Mouse (Mus musculus) liver, postnatal 0 days (tissue): ENCODE results near the gene Rpl35a. TPM values are rescaled to one million over a fixed set of nuclear protein-coding genes. Genes with fewer than 3 reads are reported as not detected.

Experiments used
- ATAC-seq: fragments of 200-750 bp; cut with Nextera tagmentation; 2 replicates; pipeline ENCODE4 v1.8.0; 2017; ENCODE audit warnings: mild to moderate bottlenecking, moderate library complexity
- DNase-seq: peaks from one replicate; pipeline ENCODE4 v3.0.0-alpha.2; 2016
- H3K27ac ChIP-seq: fragments of 300-500 bp; sonication (generic); 2 replicates; pipeline ENCODE4 v1.5.1; 2014; ENCODE audit warnings: antibody characterized with exemption, moderate library complexity, mild to moderate bottlenecking, low read depth
- H3K27me3 ChIP-seq: fragments of 300-500 bp; sonication (generic); 2 replicates; pipeline ENCODE4 v1.6.1; 2014; ENCODE audit warnings: low read length, control low read depth, mixed read lengths; ENCODE audit not compliant: insufficient read depth
- H3K36me3 ChIP-seq: fragments of 300-500 bp; sonication (generic); replicated peaks from 2 replicates; pipeline ENCODE4 v1.6.1; 2014; ENCODE audit warnings: mild to moderate bottlenecking, control low read depth, low read length, moderate library complexity, mixed read lengths; ENCODE audit not compliant: insufficient read depth
- H3K4me1 ChIP-seq: fragments of 300-500 bp; sonication (generic); 2 replicates; pipeline ENCODE4 v1.6.1; 2014; ENCODE audit warnings: antibody characterized with exemption, mild to moderate bottlenecking, control low read depth; ENCODE audit not compliant: insufficient read depth
- H3K4me2 ChIP-seq: fragments of 300-500 bp; sonication (generic); 2 replicates; pipeline ENCODE4 v1.6.1; 2014; ENCODE audit warnings: low read depth, mild to moderate bottlenecking, low read length, moderate library complexity, mixed read lengths
- H3K4me3 ChIP-seq: fragments of 300-500 bp; sonication (generic); 2 replicates; pipeline ENCODE4 v1.5.1; 2014; ENCODE audit warnings: low read depth, low read length
- H3K9ac ChIP-seq: fragments of 300-500 bp; sonication (generic); replicated peaks from 2 replicates; pipeline ENCODE4 v1.6.1; 2014; ENCODE audit warnings: mild to moderate bottlenecking, moderate library complexity
- H3K9me3 ChIP-seq: fragments of 300-500 bp; sonication (generic); 2 replicates; pipeline ENCODE4 v1.6.1; 2016; ENCODE audit warnings: mild to moderate bottlenecking, control low read depth, low read length, mixed read lengths
- CTCF ChIP-seq: sonication (generic); IDR thresholded peaks from 2 replicates; pipeline ENCODE4 v1.5.1; 2016; ENCODE audit warnings: antibody characterized with exemption, low read depth
- EP300 ChIP-seq: IDR thresholded peaks from 2 replicates; pipeline ENCODE4 v1.6.1; 2016; ENCODE audit warnings: antibody characterized with exemption, low read depth, mild to moderate bottlenecking
- WGBS: fragments of 180-500 bp; shearing (Covaris S2); extraction: QIAGEN DNeasy Blood & Tissue Kit; methylation state at CpG from one replicate; pipeline ENCODE4 v1.1.7; 2014; ENCODE audit not compliant: insufficient replicate concordance; 5-methylcytosine and 5-hydroxymethylcytosine counted together
- polyA plus RNA-seq: library from polyadenylated mRNA; unstranded; fragments of >200 nt; fragmentation: Nextera tagmentation; extraction: Ambion mirVana; gene quantifications from 2 replicates; pipeline ENCODE4 v1.2.1, GENCODE M21; 2015

Gene Rpl35a
- 574 and 584 TPM in 2 replicates for polyA plus RNA-seq

GRCm38 (mm10) chr16:33056095-33056785 is at the start of gene Rpl35a, which contains the start of gene Iqcg:
Rpl35a (plus strand) TSS chr16:33056453.
Iqcg (minus strand) TSS chr16:33056218.
- Histone ChIP-seq H3K27me3 (no peaks in the 10 kb centered on the region), H3K36me3 (peaks cover 31% of the 10 kb centered on the region), H3K4me2 (peak within 1 kb of the TSS; percentile 78), H3K9ac (peak within 1 kb of the TSS; percentile 91), H3K4me3 (peak within 1 kb of the TSS; percentile 92), H3K4me1 (peaks cover 19% of the 10 kb centered on the region), H3K27ac (peak within 1 kb of the TSS; percentile 88), H3K9me3 (no peaks in the 10 kb centered on the region)
- DNase-seq (peak; percentile 92), ATAC-seq (peak; percentile 92)
- TF ChIP-seq EP300 (peak; percentile 83), CTCF (no peak)
- under 1% methylated on average over 44 of the region's 47 CpGs for WGBS

- no peak overlapping the region for H3K9ac ChIP-seq
- ATAC-seq, result no peak
- H3K4me2 ChIP-seq, result no peak overlapping the region
- H3K4me3 ChIP-seq, result no peak overlapping the region
- no peak for DNase-seq
- H3K27ac ChIP-seq, result no peak overlapping the region
- H3K4me1 ChIP-seq, result no peaks in the 10 kb centered on the region
- TF ChIP-seq EP300 (no peak), CTCF (no peak)
- no peaks in the 10 kb centered on the region for H3K27me3 ChIP-seq
- peaks cover 34% of the 10 kb centered on the region for H3K36me3 ChIP-seq
- WGBS, result 94% methylated on average over 7 of the region's 7 CpGs
- H3K9me3 ChIP-seq, result no peaks in the 10 kb centered on the region
These were observed 49.4 kb upstream of the Rpl35a start for GRCm38 (mm10) chr16:33006888-33007287.

- Histone ChIP-seq H3K9me3 (no peaks in the 10 kb centered on the region), H3K4me2 (no peak overlapping the region), H3K27me3 (no peaks in the 10 kb centered on the region), H3K9ac (no peak overlapping the region), H3K4me3 (no peak overlapping the region), H3K27ac (no peak overlapping the region), H3K36me3 (peaks cover 35% of the 10 kb centered on the region), H3K4me1 (no peaks in the 10 kb centered on the region)
- no peak for ATAC-seq
- WGBS, result 90% methylated on average over 7 of the region's 7 CpGs
- TF ChIP-seq EP300 (no peak), CTCF (no peak)
- DNase-seq, result no peak
These were observed 48.8 kb upstream of the Rpl35a start for GRCm38 (mm10) chr16:33007436-33007835.

GRCm38 (mm10) chr16:33010166-33010565 is 46.1 kb upstream of the Rpl35a start:
- ATAC-seq (no peak), DNase-seq (no peak)
- Histone ChIP-seq H3K36me3 (peaks cover 52% of the 10 kb centered on the region), H3K27ac (no peak overlapping the region), H3K9ac (no peak overlapping the region), H3K4me3 (no peak overlapping the region), H3K4me2 (no peak overlapping the region), H3K4me1 (no peaks in the 10 kb centered on the region), H3K27me3 (no peaks in the 10 kb centered on the region), H3K9me3 (no peaks in the 10 kb centered on the region)
- 93% methylated on average over 6 of the region's 6 CpGs for WGBS
- TF ChIP-seq CTCF (no peak), EP300 (no peak)

GRCm38 (mm10) chr16:33013801-33014200 is 42.5 kb upstream of the Rpl35a start:
- no peak overlapping the region for H3K27ac ChIP-seq
- H3K4me2 ChIP-seq, result no peak overlapping the region
- H3K9me3 ChIP-seq, result no peaks in the 10 kb centered on the region
- DNase-seq (no peak), ATAC-seq (no peak)
- no peak overlapping the region for H3K9ac ChIP-seq
- 83% methylated on average over 5 of the region's 5 CpGs for WGBS
- H3K27me3 ChIP-seq, result no peaks in the 10 kb centered on the region
- no peak for TF ChIP-seq EP300
- no peak for TF ChIP-seq CTCF
- H3K4me1 ChIP-seq, result no peaks in the 10 kb centered on the region
- no peak overlapping the region for H3K4me3 ChIP-seq
- peaks cover 39% of the 10 kb centered on the region for H3K36me3 ChIP-seq

GRCm38 (mm10) chr16:33014921-33015320 is 41.3 kb upstream of the Rpl35a start:
- 83% methylated on average over 1 of the region's 1 CpGs for WGBS
- no peak overlapping the region for H3K27ac ChIP-seq
- ATAC-seq, result no peak

More at GRCm38 (mm10) chr16:33014921-33015320, 41.3 kb upstream of the Rpl35a start:
- Histone ChIP-seq H3K27me3 (no peaks in the 10 kb centered on the region), H3K4me1 (no peaks in the 10 kb centered on the region), H3K4me3 (no peak overlapping the region), H3K9me3 (no peaks in the 10 kb centered on the region), H3K36me3 (peaks cover 34% of the 10 kb centered on the region), H3K9ac (no peak overlapping the region), H3K4me2 (no peak overlapping the region)
- TF ChIP-seq CTCF (no peak), EP300 (no peak)
- no peak for DNase-seq
